ENCODE assay signal across 30 mouse cellular contexts in the genomic region with DNA sequence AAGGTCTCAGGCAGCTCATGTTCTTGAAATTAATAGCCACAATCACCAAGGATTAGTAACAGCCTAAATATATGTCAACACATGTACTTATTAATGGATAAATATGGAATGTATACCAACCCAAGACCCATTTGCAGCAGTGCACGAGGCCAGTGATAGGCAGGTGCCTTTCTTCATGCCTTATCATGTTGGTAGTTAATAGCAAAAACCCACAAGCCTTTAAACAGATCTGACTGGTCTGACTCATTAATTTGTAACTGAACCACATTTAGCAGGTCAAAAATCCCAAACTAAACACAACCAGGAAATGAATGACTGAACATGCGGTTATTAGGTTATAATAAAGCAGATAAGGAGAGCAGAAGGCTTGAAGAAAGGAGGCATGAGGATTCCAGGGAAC. TPM values are rescaled to one million over a fixed set of nuclear protein-coding genes. Genes with fewer than 3 reads are reported as not detected.
DNase-seq lines count a peak whose midpoint lies in the region; ATAC-seq and TF ChIP-seq lines count a peak whose summit lies in the region.
"Had no signal": no experiment of that assay in that cellular context is flagged by ENCODE, and none has a peak within 500 bp of the region (broad histone marks: within the 10 kb centered on the region; RNA-seq: fewer than 3 reads in every experiment).

No protein-coding gene starts in this region.

- no peaks in the 10 kb centered on the region for H3K9me3 ChIP-seq in stomach, postnatal 0 days (ENCODE audit: control insufficient read depth, low read length)
- H3K9me3 ChIP-seq: embryonic facial prominence, embryonic 13.5 days; embryonic facial prominence, embryonic 15.5 days; forebrain, embryonic 10.5 days; forebrain, embryonic 12.5 days; G1E had no signal

- no peak for TF ChIP-seq POLR2A in bone marrow macrophage, adult 2 months (IDR thresholded peaks at IDR 0.05; ENCODE audit: borderline replicate concordance, low read depth, low read length)

- no peak for TF ChIP-seq EP300 in stomach, postnatal 0 days (optimal IDR thresholded peaks at IDR 0.05)

- intact Hi-C loops in left cerebral cortex, postnatal 10 days (cut with DNase I): no loop called here

- no peak overlapping the region for H3K4me2 ChIP-seq in stomach, postnatal 0 days (replicated peaks; ENCODE audit: low read depth)
- H3K4me2 ChIP-seq: embryonic facial prominence, embryonic 13.5 days; embryonic facial prominence, embryonic 15.5 days; forebrain, embryonic 12.5 days had no signal

- H3K4me3 ChIP-seq in bone marrow macrophage, adult 2 months (ENCODE audit: insufficient read depth, low read length): no peak overlapping the region
- no peak overlapping the region for H3K4me3 ChIP-seq in stomach, postnatal 0 days (ENCODE audit: low read depth, low read length)
- H3K4me3 ChIP-seq: embryonic facial prominence, embryonic 13.5 days; embryonic facial prominence, embryonic 15.5 days; erythroblast, embryonic 14.5 days; forebrain, embryonic 10.5 days; forebrain, embryonic 12.5 days had no signal

- peak; percentile 77 for DNase-seq in 416B (ENCODE audit: low read depth)
- DNase-seq in stomach, postnatal 0 days (ENCODE audit: low spot score): no peak
- DNase-seq in retina, embryonic 14.5 days (ENCODE audit: low spot score): no peak
- no peak for DNase-seq in left cerebral cortex, postnatal 10 days (ENCODE audit: extremely low spot score in 1 of 2, low spot score in 2 of 2)
- DNase-seq: adrenal gland, adult 8-10 months; adrenal gland, postnatal 14 days; adrenal gland, postnatal 36 days; B cell, adult 2 months; cerebellum, adult 11 months; cerebellum, adult 18-20 months; cerebellum, adult 8-10 months; cerebellum, adult 9-11 months; cerebellum, postnatal 14 days; cerebellum, postnatal 36 days; embryo, embryonic 11 days had no signal

- H3K9ac ChIP-seq in stomach, postnatal 0 days (ENCODE audit: low read length): no peak overlapping the region
- H3K9ac ChIP-seq: embryonic facial prominence, embryonic 13.5 days; embryonic facial prominence, embryonic 15.5 days; forebrain, embryonic 12.5 days had no signal

- H3K4me1 ChIP-seq in bone marrow macrophage, adult 2 months (ENCODE audit: control insufficient read depth, insufficient read depth, low read length): peaks cover 6% of the 10 kb centered on the region
- no peaks in the 10 kb centered on the region for H3K4me1 ChIP-seq in stomach, postnatal 0 days (replicated peaks; ENCODE audit: control insufficient read depth, insufficient read depth)
- H3K4me1 ChIP-seq: embryonic facial prominence, embryonic 13.5 days; embryonic facial prominence, embryonic 15.5 days; forebrain, embryonic 10.5 days; forebrain, embryonic 12.5 days had no signal

- ATAC-seq in stomach, postnatal 0 days (ENCODE audit: low FRiP score, low TSS enrichment): peak; percentile 81; the same call in 1 of the 2 replicates
- ATAC-seq: activated CD4-positive, CD25-positive, alpha-beta regulatory T cell, adult 4 months; CD4-positive, CD25-positive, alpha-beta regulatory T cell, adult 4 months; forebrain, embryonic 14.5 days; forebrain, embryonic 16.5 days; Patski had no signal

- WGBS in stomach, postnatal 0 days: 31% methylated on average over 2 of the region's 2 CpGs

- no peaks in the 10 kb centered on the region for H3K36me3 ChIP-seq in stomach, postnatal 0 days (ENCODE audit: control insufficient read depth, insufficient read depth, low read length)
- H3K36me3 ChIP-seq: embryonic facial prominence, embryonic 13.5 days; embryonic facial prominence, embryonic 15.5 days; forebrain, embryonic 10.5 days; forebrain, embryonic 12.5 days; G1E had no signal

- TF ChIP-seq CTCF in bone marrow macrophage, adult 2 months (IDR thresholded peaks at IDR 0.05; ENCODE audit: low read depth, low read length): no peak
- no peak for TF ChIP-seq CTCF in stomach, postnatal 0 days (IDR thresholded peaks at IDR 0.05; ENCODE audit: low read depth)

- H3K27me3 ChIP-seq in stomach, postnatal 0 days (ENCODE audit: control insufficient read depth, insufficient read depth, low read length): no peaks in the 10 kb centered on the region
- H3K27me3 ChIP-seq: CH12.LX; embryonic facial prominence, embryonic 13.5 days; embryonic facial prominence, embryonic 15.5 days; forebrain, embryonic 12.5 days; Patski had no signal

- H3K27ac ChIP-seq in bone marrow macrophage, adult 2 months (ENCODE audit: insufficient read depth, low read depth, low read length): 0 out of 2 replicates have a peak overlapping the region, but pooled peaks have one; percentile 10
- H3K27ac ChIP-seq in stomach, postnatal 0 days (replicated peaks): no peak overlapping the region
- H3K27ac ChIP-seq: embryonic facial prominence, embryonic 13.5 days; embryonic facial prominence, embryonic 15.5 days; forebrain, embryonic 10.5 days; forebrain, embryonic 12.5 days had no signal

RNA-seq across cellular contexts. Expression of gene Lilra5, which starts 21.7 kb away (rescaled TPM):
- polyA plus RNA-seq in bone marrow macrophage, adult 2 months (2012; ENCODE audit: insufficient read depth, insufficient read length, missing spikeins): 0.63 and 0.78 TPM in 2 replicates
- 0.39 and 0.40 TPM in 2 replicates for polyA plus RNA-seq in stomach, postnatal 0 days (2015; fragmentation: Nextera tagmentation; extraction: Ambion mirVana)
- not detected for total RNA-seq in left cerebral cortex, postnatal 10 days (2021)
- total RNA-seq: CH12.LX; common myeloid progenitor, adult 5-6 weeks; G1E had no signal
- polyA plus RNA-seq: activated CD4-positive, CD25-positive, alpha-beta regulatory T cell, adult 4 months; CD4-positive, CD25-positive, alpha-beta regulatory T cell, adult 4 months; embryonic facial prominence, embryonic 11.5 days; embryonic facial prominence, embryonic 13.5 days; embryonic facial prominence, embryonic 15.5 days; erythroblast, embryonic 14.5 days; forebrain, embryonic 10.5 days; forebrain, embryonic 12.5 days; forebrain, embryonic 14.5 days; forebrain, embryonic 16.5 days; G1E; Patski had no signal

RNA-seq across cellular contexts. Expression of gene Cdc42ep5, which starts 51.1 kb away (rescaled TPM):
- polyA plus RNA-seq in bone marrow macrophage, adult 2 months (2012; ENCODE audit: insufficient read depth, insufficient read length, missing spikeins): not detected in 2 replicates
- 119 and 121 TPM in 2 replicates for polyA plus RNA-seq in stomach, postnatal 0 days (2015; fragmentation: Nextera tagmentation; extraction: Ambion mirVana)
- total RNA-seq in left cerebral cortex, postnatal 10 days (2021): 1 to 10 TPM; 3.3 to 3.4 TPM
- polyA plus RNA-seq: activated CD4-positive, CD25-positive, alpha-beta regulatory T cell, adult 4 months; CD4-positive, CD25-positive, alpha-beta regulatory T cell, adult 4 months had no signal

Comparison
In these comparisons a context has a peak if more than half of its experiments do, and no peak if none do; other contexts are left out.
1. RNA of gene Cdc42ep5, which starts 51.1 kb away (polyA plus RNA-seq): 119 to 121 TPM in stomach, postnatal 0 days; not detected in bone marrow macrophage, adult 2 months; every median in the first group is over 100 times any median in the second.